Mouse (Mus musculus) c-Kit-positive CD71-negative TER-119-negative erythroid progenitor cells, embryonic 14.5 days (primary cell): Measurements from ENCODE around the gene Kirrel.

Experiments used
- DNase-seq: peaks from one replicate; pipeline ENCODE4 v3.0.0-alpha.2; 2013; ENCODE audit warnings: low read depth

Gene Kirrel

DNA sequence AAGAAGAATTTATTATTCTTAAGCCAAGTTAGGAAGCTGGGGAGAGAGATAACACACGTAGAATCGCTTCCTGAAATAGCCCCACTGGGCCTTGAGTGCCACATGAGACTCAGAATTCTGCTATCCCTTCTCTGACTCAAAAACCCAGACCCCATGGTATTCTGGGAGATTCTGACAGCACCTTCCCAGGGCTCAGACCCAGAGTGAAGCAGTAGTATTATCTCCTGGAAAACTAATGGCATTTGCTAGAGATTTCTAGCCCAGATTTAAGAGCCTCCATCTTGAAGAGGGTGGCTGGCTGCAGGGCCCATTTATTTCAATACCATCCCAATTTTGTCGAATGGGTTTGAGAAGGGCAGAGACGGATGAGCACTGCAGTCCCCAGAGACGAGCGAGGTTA, 6.9 kb downstream of the Kirrel start:
- DNase-seq: no peak

DNA sequence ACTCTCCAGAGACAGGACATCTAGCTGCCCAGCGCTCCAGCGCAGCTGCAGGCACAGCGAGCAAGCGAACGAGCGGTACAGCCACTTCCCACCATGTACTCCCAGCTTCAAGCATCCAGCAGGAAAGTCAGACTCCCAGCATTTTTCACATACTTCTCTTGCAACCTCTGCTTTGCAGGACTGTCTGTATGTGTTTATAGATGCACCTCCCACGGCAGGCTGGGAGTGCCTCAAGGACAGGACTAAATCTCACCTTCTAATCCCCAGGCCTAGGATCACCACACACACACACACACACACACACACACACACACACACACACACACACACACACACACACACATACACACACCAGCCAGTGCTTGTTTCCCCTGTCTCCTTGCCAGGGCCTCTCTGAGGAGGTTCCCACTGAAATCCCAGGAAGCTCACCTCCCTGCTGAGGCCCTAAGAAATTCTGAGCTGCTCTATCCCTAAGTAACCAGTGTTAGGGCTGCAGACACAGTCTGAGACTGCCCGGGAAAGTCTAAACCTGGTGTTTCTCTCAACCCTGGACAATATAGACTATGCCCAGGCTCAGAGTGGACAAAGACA, 9.2 kb downstream of the Kirrel start:
- no peak for DNase-seq

DNA sequence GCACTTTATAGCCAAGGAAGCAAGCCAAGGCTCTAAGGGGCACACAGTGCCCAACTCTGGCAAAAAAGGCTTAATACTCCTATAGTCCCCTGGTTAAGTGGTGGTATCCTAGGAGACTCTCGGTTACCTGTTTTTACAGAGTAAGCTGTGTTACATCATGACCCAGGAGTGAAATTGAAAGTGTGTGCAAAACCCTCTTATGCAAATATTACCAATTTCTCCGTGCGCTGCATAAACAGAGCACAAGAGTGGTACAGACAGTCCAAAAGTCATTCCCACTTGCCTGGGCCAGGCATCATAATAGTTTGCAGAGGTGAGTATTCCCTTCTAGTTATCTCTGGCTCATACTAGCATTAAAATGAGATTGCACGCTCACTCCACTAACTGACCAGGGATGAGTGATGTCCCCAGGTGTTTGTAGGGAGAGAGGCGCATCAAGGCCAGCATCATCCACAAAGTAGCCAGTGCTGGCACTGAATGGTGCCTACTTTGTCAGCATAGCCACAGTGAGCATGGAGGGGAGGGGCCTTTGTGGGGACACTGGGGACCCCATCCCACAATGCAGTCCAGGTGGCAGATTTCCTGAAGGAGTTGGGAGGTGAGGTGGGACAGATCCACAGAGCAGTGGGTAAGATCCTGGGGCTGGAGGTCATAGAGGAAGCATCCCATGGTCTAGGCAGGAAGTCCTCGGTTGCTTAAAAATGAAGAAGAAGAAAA, 10.3 kb downstream of the Kirrel start:
- no peak for DNase-seq

DNA sequence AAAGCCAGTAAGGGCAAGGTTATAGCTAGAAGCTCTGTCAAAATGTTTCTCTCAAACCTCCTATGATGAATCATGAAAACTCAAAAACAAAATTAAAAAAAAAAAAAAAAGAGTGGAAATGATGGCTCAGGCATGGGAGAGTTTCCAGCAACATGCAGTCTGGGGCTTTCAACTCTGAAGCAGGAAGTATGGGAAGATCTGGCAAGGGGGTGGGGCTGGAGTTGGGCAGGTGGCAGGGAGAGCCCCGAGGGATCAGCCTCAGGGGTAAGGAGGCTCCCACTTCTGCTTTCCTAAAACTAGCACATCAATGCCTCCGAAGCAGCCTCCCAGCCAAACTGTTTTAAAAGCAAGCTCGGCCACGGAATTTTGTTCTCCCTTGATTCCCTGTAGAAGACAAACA, 11.4 kb downstream of the Kirrel start:
- no peak for DNase-seq

DNA sequence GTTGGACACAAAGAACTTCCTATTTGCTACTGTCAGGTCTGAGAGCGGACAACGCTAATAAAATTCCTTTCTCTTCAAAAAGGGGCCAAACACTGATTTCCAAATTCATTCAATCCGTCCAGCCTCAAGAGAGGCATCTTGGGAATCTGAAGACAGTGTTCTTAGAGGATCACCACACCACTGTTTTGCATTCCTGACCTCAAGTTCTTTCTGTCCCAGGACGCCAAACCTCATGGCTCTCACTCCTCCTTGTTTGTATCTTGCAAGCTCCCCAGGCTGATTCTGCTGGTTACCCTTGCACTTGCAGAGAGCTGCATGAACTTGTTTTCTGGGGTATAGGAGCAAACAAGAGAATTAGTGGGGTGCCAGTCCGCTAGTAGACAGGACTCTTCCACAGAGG, 12.2 kb downstream of the Kirrel start:
- DNase-seq: no peak

DNA sequence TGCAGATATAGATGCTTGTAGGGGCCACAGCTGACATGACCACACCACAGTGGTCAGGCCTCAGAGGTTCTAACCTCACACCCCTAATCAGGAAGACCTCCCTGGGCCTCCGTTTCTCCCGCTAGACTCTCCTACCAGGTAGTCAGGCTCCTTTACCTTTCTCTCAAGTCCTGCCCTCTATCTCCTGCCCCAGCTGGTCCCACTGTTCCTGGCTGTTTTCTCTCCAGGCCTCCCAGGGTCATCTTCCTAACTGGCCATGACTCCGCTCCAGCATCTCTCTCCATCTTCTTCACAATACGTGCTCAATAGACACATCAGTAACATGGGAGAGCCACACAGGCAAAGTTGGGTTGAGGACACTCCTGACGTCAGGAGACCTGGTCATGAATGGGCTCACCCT, 12.9 kb downstream of the Kirrel start:
- no peak for DNase-seq

DNA sequence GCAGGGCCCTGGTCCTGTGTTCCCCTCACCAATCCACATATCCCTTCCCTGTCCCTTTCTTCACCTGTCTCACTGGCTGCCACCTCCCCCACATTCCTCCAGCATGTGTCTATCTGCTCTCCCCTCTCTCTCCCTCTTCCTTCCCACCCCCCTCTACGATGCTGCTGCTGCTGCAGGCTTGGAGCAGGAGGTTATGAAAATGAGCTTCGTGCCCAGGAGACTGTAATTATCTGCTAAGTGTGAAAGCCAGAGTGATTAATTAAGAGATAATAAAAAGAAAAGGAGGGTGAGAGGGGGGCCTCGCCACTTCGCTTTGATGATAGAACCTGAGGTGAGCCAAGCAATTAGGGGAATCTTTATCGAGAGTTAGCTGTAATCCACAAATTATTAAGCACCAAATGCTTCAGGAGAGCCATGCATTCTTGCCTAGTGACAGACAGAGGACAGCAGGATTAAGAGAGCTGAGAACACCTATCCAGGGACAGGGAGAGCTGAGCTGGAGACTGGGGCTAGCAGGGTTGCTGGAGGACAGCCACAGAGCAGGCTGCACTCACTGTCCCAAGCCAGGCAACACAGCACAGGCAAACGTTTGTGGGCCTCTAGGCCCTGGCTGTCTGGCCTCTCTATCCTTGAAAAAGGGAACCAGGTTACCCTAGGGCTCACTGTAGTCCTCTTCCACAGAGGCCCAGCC, 13.6 kb downstream of the Kirrel start:
- no peak for DNase-seq

DNA sequence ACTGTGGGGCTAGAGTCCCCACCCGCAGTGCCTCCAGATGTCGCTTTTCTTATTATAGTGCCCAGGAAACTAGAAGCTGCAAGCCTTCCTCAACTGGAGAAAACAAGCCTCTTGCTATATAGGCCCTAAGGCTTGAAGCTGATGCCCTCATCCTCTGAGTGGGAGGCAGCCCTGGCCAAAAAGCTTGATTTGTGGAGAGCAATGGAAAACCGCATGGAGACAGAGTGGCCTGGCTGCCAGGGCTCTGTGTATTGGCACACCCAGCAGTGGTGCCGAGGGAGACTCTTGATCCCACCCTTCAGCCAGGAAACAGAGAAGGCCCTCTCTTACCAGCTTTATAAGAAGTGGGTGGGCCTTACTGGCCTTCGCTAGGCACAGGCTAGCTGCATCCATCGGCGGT, 15.4 kb downstream of the Kirrel start:
- DNase-seq: no peak

DNA sequence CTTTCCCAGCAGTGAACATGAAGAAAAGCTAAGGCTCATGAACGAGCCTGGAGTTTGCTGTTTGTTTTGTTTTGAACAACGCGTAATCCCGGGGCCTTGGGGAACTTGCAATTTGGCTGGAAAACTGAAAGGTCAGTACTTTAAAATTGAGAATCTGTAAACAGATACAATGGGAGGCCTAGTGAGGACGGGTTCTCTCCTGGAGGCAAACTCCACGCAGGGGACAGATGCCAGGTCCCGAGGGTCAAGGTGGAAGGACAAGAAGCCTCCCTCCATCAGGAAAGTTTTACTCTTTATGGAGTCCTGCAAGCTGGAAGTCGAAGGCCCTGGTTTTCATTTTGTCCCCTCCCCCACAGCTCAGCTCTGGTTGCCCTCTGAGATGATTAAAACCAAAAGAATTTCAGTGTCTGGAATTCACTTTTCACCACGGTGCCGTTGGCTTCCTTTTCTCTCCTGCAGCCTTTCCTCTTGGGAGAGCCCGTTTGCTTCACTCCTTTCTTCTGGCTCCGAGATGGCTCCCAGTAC, 16.7 kb downstream of the Kirrel start:
- no peak for DNase-seq

DNA sequence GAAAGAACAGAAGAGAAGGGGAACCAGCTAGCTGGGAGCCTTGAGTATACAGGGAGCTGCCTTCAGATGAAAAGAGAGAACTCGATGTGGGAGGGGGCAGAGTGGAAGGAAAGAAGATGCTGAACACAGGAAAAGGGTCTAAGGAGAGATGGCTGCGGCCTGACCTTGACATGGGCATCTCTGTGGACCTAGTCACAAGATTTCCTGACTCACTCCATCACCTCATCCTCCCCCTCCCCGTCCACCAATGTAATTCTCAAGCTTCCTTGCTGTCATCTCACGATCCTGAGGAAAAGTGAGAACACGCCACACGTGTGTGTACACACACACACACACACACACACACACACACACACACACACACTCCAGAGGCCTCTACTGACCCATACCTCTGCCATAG, 17.2 kb downstream of the Kirrel start:
- DNase-seq: no peak

DNA sequence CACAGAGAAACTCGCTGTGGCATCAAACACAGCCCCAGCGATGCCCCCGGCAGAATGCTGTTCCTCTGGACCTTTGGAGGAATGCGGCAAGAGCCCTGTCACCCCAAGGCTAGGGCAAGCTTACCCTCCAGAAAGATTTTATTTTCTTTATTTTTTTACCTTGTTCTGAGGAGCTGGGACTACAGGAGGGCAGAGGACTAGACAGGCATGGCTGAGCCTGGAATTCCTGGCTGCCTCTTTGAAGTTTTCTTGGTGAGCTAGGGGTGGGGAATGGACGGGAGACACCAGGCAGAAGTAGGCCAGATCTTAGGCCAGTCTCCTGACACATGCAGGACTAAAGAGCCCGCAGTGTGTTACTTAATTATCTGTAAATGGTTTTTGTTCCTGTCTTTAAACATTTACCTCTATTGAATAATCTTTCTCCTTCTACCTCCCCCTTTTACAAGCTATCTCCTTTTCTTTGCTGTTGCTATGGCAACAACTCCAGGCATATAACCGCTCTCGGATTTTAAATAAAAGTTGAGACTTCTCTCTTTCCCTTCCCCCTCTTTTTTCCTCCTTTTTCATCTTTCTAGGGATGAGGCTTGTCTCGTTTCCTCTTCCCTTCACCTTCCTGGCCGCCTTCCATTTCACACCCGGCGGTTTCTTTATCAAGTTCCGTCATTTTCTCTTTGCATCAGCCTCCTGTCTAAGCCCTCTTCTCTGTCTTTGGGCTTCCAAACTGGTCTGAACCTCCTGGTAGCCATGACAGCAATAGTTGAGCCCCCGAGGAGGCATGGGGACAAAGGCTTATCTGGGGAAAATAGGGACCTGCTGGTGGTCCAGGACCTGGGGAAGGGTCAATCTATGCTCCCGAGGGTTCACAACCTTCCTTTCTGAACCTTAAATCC, 19.9 kb downstream of the Kirrel start:
- DNase-seq: no peak

DNA sequence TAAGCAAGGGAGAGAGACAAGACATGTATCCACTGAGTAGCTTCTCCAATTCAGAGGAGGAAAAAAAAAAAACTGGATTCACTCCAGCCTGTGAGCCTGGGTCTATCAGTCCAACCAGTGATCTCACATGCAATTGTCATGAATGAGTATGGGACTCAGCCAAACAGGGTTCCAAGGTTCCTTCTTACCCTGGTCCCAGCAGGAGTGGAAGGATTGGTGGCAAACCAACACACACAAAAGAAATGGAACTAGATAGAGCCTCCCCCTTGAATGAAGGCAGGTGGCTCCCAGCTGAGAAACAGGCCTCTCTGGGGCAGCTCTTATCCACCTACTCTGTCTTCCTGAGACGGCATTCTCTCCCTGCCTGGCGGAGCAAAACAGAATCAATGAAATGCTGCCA, 21.5 kb downstream of the Kirrel start:
- no peak for DNase-seq

DNA sequence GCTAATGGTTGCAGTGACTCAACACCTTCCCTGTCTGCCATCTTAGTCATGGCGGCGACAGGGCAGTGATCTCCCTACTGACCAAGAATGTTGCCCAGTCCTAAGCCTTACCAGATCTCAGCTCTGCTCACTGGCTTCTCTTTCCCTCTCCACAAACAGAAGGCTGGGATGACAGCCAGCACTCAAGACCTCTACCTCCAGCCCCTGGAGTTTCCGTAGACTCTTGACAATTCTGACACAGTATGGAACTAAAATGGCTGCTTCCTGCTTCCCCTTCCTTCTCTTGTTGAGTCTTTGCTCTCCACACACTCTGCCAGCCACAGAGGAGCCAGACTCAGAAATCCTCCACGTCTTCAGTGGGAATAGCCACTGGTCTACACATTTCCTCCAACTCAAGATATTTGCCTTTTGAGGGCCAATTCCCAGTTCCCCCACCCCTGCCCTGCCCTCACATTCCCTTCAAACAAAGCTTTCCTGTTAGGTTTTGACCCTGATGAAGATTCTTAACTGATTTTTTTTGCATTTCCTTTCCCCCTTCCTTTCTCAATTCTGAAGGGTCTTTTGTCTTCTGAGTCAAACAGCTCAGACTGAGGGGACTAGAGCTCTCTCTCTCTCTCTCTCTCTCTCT, 22.3 kb downstream of the Kirrel start:
- DNase-seq: no peak

DNA sequence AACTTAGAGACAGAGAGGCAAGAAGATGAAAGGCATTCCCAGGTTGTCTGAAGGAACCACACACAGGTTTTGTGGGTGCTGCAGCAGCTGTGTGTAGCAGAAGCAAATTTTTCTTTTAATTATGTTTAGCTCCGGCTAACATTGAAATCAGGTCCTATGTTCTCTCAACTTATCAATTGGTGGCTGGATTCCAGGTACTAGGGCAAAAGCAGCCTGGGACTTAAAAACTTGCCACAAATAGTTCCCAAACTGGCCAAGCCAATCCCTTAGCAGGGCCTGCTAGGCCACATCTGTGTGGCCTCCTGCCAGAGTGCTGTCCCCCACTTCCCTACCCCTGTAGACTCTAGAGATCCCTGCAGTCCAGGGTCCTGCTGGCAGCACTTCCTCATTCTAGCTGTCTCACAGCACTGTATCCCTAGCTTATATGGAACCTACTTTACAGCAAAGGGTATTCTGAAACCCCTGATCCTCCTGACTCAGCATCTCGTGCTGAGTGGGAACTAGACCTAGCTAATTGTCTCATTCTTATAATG, 23.2 kb downstream of the Kirrel start:
- no peak for DNase-seq

DNA sequence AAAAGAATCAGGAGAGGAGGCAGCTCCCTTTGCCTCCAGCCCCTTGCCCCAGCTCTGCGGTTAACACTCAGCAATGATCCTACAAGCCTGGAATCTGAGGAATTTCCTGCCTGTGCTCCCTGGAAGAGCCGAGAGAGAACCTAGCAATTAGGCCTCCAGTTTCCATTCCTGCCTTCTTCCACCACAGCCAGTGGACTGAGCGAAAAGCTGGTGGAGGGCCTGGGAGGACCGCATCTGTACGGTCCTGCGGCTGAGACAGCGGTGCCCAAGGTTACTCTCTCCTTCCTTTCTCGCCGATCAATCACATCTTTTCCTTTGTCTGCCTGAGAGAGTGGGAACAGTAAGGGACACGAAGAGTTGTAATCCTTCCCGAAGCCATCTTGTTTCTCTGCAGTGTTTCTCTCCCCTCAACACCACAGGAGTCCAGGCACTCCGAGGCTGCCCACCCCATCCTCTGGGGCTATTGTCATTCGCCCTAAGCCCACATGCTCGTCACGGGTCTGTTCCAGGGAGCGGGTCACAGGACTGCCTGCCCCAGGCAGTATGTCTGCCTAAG, 23.8 kb downstream of the Kirrel start:
- no peak for DNase-seq

DNA sequence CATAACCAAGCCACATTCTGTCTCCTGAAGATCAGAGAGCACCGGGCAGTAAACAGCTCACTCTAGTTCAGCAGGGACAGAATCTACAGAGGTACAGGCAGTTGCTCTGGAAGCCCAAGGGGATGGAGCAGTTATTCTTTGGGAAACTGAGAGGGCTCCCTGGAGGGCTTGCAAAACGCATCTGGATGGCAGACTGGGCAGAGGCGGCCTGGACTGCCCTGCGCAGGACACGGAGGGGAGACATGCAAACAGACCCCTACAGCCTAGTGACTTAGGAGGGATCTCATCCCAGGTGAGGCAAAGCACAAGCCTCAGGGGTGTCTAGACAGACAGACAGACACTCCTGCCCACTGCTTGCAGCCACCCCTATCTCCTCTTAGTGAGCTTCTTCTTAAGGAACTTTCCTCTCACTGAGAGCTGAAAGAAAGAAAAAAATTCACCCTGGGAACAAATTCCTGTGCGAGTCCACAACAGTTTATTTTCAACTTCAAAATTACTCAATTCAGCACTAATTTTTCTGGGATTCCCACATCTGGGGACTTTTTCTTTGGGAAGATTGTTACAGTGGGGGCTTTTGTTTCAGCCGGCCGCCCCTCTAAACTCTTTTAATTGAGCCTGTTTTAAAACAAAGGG, 24.4 kb downstream of the Kirrel start:
- no peak for DNase-seq

DNA sequence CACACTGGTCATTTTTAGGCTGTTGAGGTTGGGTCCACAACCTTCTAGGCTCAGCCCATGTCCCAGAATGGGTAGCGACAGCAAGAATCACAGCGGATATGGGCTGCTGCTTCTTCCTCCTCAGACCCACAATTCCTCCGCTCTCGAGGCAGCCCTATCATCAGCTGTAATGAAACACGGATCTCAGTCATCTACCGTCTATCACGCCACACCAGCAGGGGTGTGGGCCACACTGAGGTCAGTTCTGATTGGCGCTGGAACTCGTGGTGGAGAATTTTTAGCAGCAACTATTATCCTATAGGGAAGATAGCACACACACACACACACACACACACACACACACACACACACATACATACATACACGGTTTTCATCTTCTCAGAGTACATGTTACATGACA, 25.1 kb downstream of the Kirrel start:
- DNase-seq: no peak

DNA sequence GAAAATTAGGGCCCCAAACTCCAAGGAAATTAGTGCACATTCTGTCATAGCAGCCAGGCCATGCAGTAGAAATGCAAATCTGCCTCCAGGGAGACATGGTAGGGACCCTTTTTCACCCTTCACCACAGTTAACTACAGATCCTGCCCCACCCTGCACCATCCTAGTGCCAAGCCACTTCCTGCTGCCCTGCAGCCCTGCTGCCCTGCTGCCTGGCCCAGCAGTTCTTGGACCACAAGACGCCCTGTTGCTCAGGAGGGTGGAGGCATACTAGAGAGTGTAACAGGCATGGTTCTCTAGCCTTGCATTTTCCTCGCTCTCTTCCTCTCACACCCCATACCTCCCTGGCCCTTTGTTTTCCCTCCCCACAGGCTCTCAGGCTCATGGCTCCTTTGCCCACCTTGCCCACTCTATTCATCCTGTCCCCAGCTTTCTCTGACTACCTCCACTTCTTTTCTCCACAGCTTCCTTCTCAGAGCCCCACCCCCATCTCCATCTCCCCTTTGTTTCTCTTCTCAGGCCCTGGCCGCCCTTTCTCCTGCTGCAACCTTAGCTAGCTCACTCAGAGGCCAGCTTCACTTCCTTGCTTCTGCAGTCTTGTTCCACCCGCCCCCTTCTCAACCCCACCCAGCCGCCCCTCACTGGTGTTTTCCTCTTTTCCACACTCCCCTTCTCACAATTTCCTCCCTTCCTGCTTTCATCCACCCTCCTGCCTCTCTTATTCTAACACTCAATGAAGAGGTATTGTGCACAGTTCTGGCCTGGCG, 29.9 kb downstream of the Kirrel start:
- no peak for DNase-seq

DNA sequence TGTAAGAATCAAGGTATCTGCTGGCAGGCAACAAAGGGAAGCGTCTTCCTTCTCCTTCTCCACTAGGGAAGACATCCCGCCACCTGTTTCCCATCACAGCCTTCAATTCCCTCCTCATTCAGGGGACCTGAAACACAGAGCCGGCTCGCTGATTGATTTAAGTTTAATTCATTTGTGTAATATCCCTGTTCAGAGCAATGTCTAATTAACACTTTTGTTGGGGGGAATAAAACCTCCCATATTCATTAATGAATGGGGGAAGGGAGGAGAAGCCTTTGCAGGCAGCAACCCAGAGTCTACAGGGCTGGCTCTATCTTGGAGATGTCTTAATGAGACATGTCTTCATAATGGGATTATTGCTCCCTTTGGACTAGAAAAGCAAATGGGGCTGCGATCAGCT, 34.3 kb downstream of the Kirrel start:
- no peak for DNase-seq

DNA sequence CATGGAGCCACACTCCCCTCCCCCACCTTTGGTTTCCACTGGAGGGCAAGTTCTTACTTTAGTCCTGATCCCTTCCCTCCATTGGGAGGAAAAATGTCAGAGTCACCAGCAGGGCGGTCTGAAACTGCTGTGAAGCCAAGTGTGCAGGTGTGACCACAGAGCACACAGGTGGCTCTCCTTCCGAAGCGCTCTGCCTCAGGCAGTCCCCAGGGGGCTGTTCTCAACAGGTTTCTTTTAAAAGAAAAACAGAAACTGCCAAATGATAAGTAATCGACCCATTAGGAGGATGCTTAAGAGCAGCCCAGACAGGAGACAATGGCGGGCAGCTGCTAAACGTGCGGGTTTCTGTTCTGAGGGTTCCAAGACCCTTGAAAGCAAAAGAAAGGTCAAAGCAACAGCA, 37.8 kb downstream of the Kirrel start:
- no peak for DNase-seq
